13 mouse cellular contexts compared by ENCODE assay signal in the genomic region with DNA sequence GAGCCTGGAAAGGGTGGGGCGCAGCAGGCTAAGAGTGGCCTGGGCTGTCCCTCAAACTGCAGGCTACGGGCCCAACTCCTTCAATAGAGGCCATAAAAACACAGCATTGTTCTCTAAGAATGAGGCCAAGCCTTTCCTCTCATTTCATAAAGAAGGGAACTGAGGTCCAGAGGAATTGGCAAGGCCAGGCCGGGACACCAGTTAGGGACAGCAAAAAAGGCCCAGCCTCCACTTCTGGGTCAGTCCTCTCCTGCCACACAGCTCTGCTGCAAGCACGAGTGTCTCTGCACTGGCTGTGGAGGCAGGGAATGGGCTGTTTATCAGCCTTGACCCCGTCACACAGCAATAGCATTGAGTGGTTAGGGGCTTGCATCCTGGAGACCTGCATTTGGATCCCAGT. TPM values are rescaled to one million over a fixed set of nuclear protein-coding genes. Genes with fewer than 3 reads are reported as not detected.
DNase-seq lines count a peak whose midpoint lies in the region; ATAC-seq lines count a peak whose summit lies in the region.
"Had no signal": no experiment of that assay in that cellular context is flagged by ENCODE, and none has a peak within 500 bp of the region (broad histone marks: within the 10 kb centered on the region; RNA-seq: fewer than 3 reads in every experiment).

No protein-coding gene starts in this region.

- H3K9ac ChIP-seq in kidney, embryonic 14.5 days (ENCODE audit: low read depth, low read length): peak overlapping the region; percentile 20; the same call in 1 of the 2 replicates
- H3K9ac ChIP-seq in midbrain, embryonic 12.5 days (replicated peaks): 0 out of 2 replicates have a peak overlapping the region, but pooled peaks have one; percentile 21
- no peak overlapping the region; the same call in 1 of the 2 replicates for H3K9ac ChIP-seq in neural tube, embryonic 13.5 days
- H3K9ac ChIP-seq: limb, embryonic 12.5 days had no signal

- H3K36me3 ChIP-seq in kidney, embryonic 14.5 days (ENCODE audit: control insufficient read depth, insufficient read depth, low read length): no peaks in the 10 kb centered on the region; the same call in 1 of the 2 replicates
- H3K36me3 ChIP-seq in midbrain, embryonic 12.5 days: no peaks in the 10 kb centered on the region
- H3K36me3 ChIP-seq in midbrain, embryonic 10.5 days: peaks cover 5% of the 10 kb centered on the region
- H3K36me3 ChIP-seq in neural tube, embryonic 13.5 days: no peaks in the 10 kb centered on the region

- no peak overlapping the region for H3K27ac ChIP-seq in kidney, embryonic 14.5 days (ENCODE audit: low read depth, low read length)
- H3K27ac ChIP-seq in midbrain, embryonic 12.5 days (replicated peaks): no peak overlapping the region; the same call in 1 of the 2 replicates
- no peak overlapping the region for H3K27ac ChIP-seq in midbrain, embryonic 10.5 days (replicated peaks)
- H3K27ac ChIP-seq in neural tube, embryonic 13.5 days (replicated peaks): no peak overlapping the region

- H3K27me3 ChIP-seq in kidney, embryonic 14.5 days (ENCODE audit: control insufficient read depth, insufficient read depth, low read length): no peaks in the 10 kb centered on the region
- H3K27me3 ChIP-seq in midbrain, embryonic 12.5 days: peaks cover 42% of the 10 kb centered on the region
- H3K27me3 ChIP-seq in midbrain, embryonic 10.5 days (ENCODE audit: low read depth, poor library complexity, severe bottlenecking): peaks cover 61% of the 10 kb centered on the region
- H3K27me3 ChIP-seq in neural tube, embryonic 13.5 days: peaks cover 24% of the 10 kb centered on the region

- WGBS in kidney, embryonic 14.5 days: 62% methylated on average over 5 of the region's 5 CpGs
- WGBS in midbrain, embryonic 12.5 days: 75% methylated on average over 5 of the region's 5 CpGs
- WGBS in midbrain, embryonic 10.5 days: 77% methylated on average over 5 of the region's 5 CpGs
- 29% methylated on average over 5 of the region's 5 CpGs for WGBS in neural tube, embryonic 13.5 days

- H3K4me1 ChIP-seq in kidney, embryonic 14.5 days (ENCODE audit: control insufficient read depth, insufficient read depth, low read length): peaks cover 64% of the 10 kb centered on the region
- peaks cover 71% of the 10 kb centered on the region for H3K4me1 ChIP-seq in midbrain, embryonic 12.5 days
- peaks cover 81% of the 10 kb centered on the region for H3K4me1 ChIP-seq in midbrain, embryonic 10.5 days
- H3K4me1 ChIP-seq in neural tube, embryonic 13.5 days (replicated peaks): peaks cover 79% of the 10 kb centered on the region

- H3K4me2 ChIP-seq in kidney, embryonic 14.5 days (replicated peaks; ENCODE audit: low read depth, low read length): peak overlapping the region; percentile 25
- no peak overlapping the region for H3K4me2 ChIP-seq in midbrain, embryonic 12.5 days (replicated peaks)
- H3K4me2 ChIP-seq in neural tube, embryonic 13.5 days: peak overlapping the region; percentile 98
- H3K4me2 ChIP-seq: limb, embryonic 12.5 days had no signal

- H3K4me3 ChIP-seq in kidney, embryonic 14.5 days (ENCODE audit: low read length): no peak overlapping the region; the same call in 1 of the 2 replicates
- H3K4me3 ChIP-seq in midbrain, embryonic 12.5 days: no peak overlapping the region
- no peak overlapping the region for H3K4me3 ChIP-seq in midbrain, embryonic 10.5 days
- H3K4me3 ChIP-seq in neural tube, embryonic 13.5 days: no peak overlapping the region
- H3K4me3 ChIP-seq: erythroblast, embryonic 14.5 days; limb, embryonic 12.5 days had no signal

- no peak for ATAC-seq in kidney, embryonic 14.5 days (ENCODE audit: low FRiP score, low TSS enrichment)
- ATAC-seq in midbrain, embryonic 12.5 days (ENCODE audit: low FRiP score, low read depth): no peak
- ATAC-seq in neural tube, embryonic 13.5 days (ENCODE audit: low read depth): no peak

- peak; percentile 41 to 42 for DNase-seq in cerebellum, adult 18-20 months
- no peak for DNase-seq in cerebellum, postnatal 10 days
- DNase-seq in kidney, postnatal 14 days: no peak
- no peak for DNase-seq in midbrain, embryonic 10.5 days (ENCODE audit: low spot score)
- no peak for DNase-seq in natural killer cell, adult 2 months (ENCODE audit: low spot score in 2 of 2)
- DNase-seq: gastrocnemius, postnatal 14 days; heart, postnatal 14 days had no signal

- H3K9me3 ChIP-seq in kidney, embryonic 14.5 days (ENCODE audit: control insufficient read depth, low read length): no peaks in the 10 kb centered on the region
- no peaks in the 10 kb centered on the region for H3K9me3 ChIP-seq in midbrain, embryonic 12.5 days
- H3K9me3 ChIP-seq in midbrain, embryonic 10.5 days (replicated peaks): no peaks in the 10 kb centered on the region
- no peaks in the 10 kb centered on the region for H3K9me3 ChIP-seq in neural tube, embryonic 13.5 days
- H3K9me3 ChIP-seq: limb, embryonic 12.5 days had no signal

RNA-seq across cellular contexts. Expression of a gene that starts 2.8 kb away (rescaled TPM):
- 56.9 and 84.1 TPM in 2 replicates for polyA plus RNA-seq in kidney, embryonic 14.5 days (2014; fragmentation: Nextera tagmentation; extraction: Ambion mirVana)
- 88.2 and 89.3 TPM in 2 replicates for polyA plus RNA-seq in midbrain, embryonic 12.5 days (2016; fragmentation: Nextera tagmentation; extraction: Ambion mirVana)
- polyA plus RNA-seq in midbrain, embryonic 10.5 days (2016; fragmentation: Nextera tagmentation; extraction: Ambion mirVana): 81.7 and 90.0 TPM in 2 replicates
- 89.8 and 95.7 TPM in 2 replicates for polyA plus RNA-seq in neural tube, embryonic 13.5 days (2015; fragmentation: Nextera tagmentation; extraction: Ambion mirVana)

RNA-seq across cellular contexts. Expression of a gene that starts 35.8 kb away (rescaled TPM):
- 35.4 and 54.1 TPM in 2 replicates for polyA plus RNA-seq in kidney, embryonic 14.5 days (2014; fragmentation: Nextera tagmentation; extraction: Ambion mirVana)
- 61.6 and 67.1 TPM in 2 replicates for polyA plus RNA-seq in midbrain, embryonic 12.5 days (2016; fragmentation: Nextera tagmentation; extraction: Ambion mirVana)
- polyA plus RNA-seq in midbrain, embryonic 10.5 days (2016; fragmentation: Nextera tagmentation; extraction: Ambion mirVana): 72.8 and 73.0 TPM in 2 replicates
- 51.3 and 57.3 TPM in 2 replicates for polyA plus RNA-seq in neural tube, embryonic 13.5 days (2015; fragmentation: Nextera tagmentation; extraction: Ambion mirVana)

RNA-seq across cellular contexts. Expression of a gene that starts 45.0 kb away (rescaled TPM):
- 0.67 and 0.88 TPM in 2 replicates for polyA plus RNA-seq in kidney, embryonic 14.5 days (2014; fragmentation: Nextera tagmentation; extraction: Ambion mirVana)
- 7.6 and 9.2 TPM in 2 replicates for polyA plus RNA-seq in midbrain, embryonic 12.5 days (2016; fragmentation: Nextera tagmentation; extraction: Ambion mirVana)
- polyA plus RNA-seq in midbrain, embryonic 10.5 days (2016; fragmentation: Nextera tagmentation; extraction: Ambion mirVana): 6.0 and 7.2 TPM in 2 replicates
- 6.9 and 7.5 TPM in 2 replicates for polyA plus RNA-seq in neural tube, embryonic 13.5 days (2015; fragmentation: Nextera tagmentation; extraction: Ambion mirVana)
- polyA plus RNA-seq: erythroblast, embryonic 14.5 days; large intestine, adult 2 months had no signal

Comparison
In these comparisons a context has a peak if more than half of its experiments do, and no peak if none do; other contexts are left out.
1. DNase-seq: peak in cerebellum, adult 18-20 months (2 of 2); none in cerebellum, postnatal 10 days (0 of 2), kidney, postnatal 14 days (single experiment), midbrain, embryonic 10.5 days (single experiment) and natural killer cell, adult 2 months (0 of 2).